Mouse (Mus musculus) hindbrain, embryonic 11.5 days (tissue): ENCODE results near the gene Sgsh. TPM values are rescaled to one million over a fixed set of nuclear protein-coding genes. Genes with fewer than 3 reads are reported as not detected.

Experiments used
- ATAC-seq: fragments of 200-750 bp; cut with Nextera tagmentation; 2 replicates; pipeline ENCODE4 v1.8.0; 2017; ENCODE audit warnings: mild to moderate bottlenecking, moderate TSS enrichment, moderate library complexity; ENCODE audit not compliant: low FRiP score
- DNase-seq: peaks from one replicate; pipeline ENCODE4 v3.0.0-alpha.2; 2015; ENCODE audit warnings: low spot score
- H3K27ac ChIP-seq: fragments of 300-500 bp; sonication (generic); 2 replicates; pipeline ENCODE4 v1.5.1; 2014; ENCODE audit warnings: mild to moderate bottlenecking, low read depth, low read length
- H3K27me3 ChIP-seq: fragments of 300-500 bp; sonication (generic); 2 replicates; pipeline ENCODE4 v1.6.1; 2014; ENCODE audit warnings: mild to moderate bottlenecking, low read length, moderate library complexity, mixed read lengths; ENCODE audit not compliant: control insufficient read depth, insufficient read depth
- H3K36me3 ChIP-seq: fragments of 300-500 bp; sonication (generic); 2 replicates; pipeline ENCODE4 v1.6.1; 2014; ENCODE audit warnings: mild to moderate bottlenecking, low read length, moderate library complexity, mixed read lengths; ENCODE audit not compliant: control insufficient read depth, insufficient read depth
- H3K4me1 ChIP-seq: fragments of 300-500 bp; sonication (generic); replicated peaks from 2 replicates; pipeline ENCODE4 v1.6.1; 2014; ENCODE audit warnings: low read length, mixed read lengths; ENCODE audit not compliant: control insufficient read depth, insufficient read depth
- H3K4me2 ChIP-seq: fragments of 300-500 bp; sonication (generic); replicated peaks from 2 replicates; pipeline ENCODE4 v1.6.1; 2014; ENCODE audit warnings: mild to moderate bottlenecking, low read depth, low read length
- H3K4me3 ChIP-seq: fragments of 300-500 bp; sonication (generic); 2 replicates; pipeline ENCODE4 v1.5.1; 2014; ENCODE audit warnings: low read depth, low read length
- H3K9ac ChIP-seq: fragments of 300-500 bp; sonication (generic); 2 replicates; pipeline ENCODE4 v1.6.1; 2014; ENCODE audit warnings: low read depth, low read length
- H3K9me3 ChIP-seq: fragments of 300-500 bp; sonication (generic); 2 replicates; pipeline ENCODE4 v1.6.1; 2016; ENCODE audit warnings: low read length; ENCODE audit not compliant: control insufficient read depth
- WGBS: fragments of 180-500 bp; shearing (Covaris S2); extraction: QIAGEN DNeasy Blood & Tissue Kit; methylation state at CpG from one replicate; pipeline ENCODE4 v1.1.7; 2014; 5-methylcytosine and 5-hydroxymethylcytosine counted together
- polyA plus RNA-seq: library from polyadenylated mRNA; unstranded; fragments of >200 nt; fragmentation: Nextera tagmentation; extraction: Ambion mirVana; gene quantifications from 2 replicates; pipeline ENCODE4 v1.2.1, GENCODE M21; 2014

Gene Sgsh
- polyA plus RNA-seq, 1 experiment from 2014 or later, result 4.4 TPM

- H3K27ac ChIP-seq, result peak overlapping the region; percentile 47
- DNase-seq (no peak), ATAC-seq (no peak)
- H3K4me2 ChIP-seq, result peak overlapping the region; percentile 97
- peak overlapping the region; percentile 66 for H3K4me3 ChIP-seq
- 9% methylated on average over 23 of the region's 23 CpGs for WGBS
- no peaks in the 10 kb centered on the region for H3K9me3 ChIP-seq
- H3K27me3 ChIP-seq, result no peaks in the 10 kb centered on the region
- H3K4me1 ChIP-seq, result peaks cover 2% of the 10 kb centered on the region; the same call in 1 of the 2 replicates
- peak overlapping the region; percentile 71 for H3K9ac ChIP-seq
- no peaks in the 10 kb centered on the region for H3K36me3 ChIP-seq
These were observed 416 bp downstream of the Sgsh start for GRCm38 (mm10) chr11:119354798-119355442.

- Histone ChIP-seq H3K9me3 (no peaks in the 10 kb centered on the region), H3K9ac (no peak overlapping the region), H3K4me2 (0 out of 2 replicates have a peak overlapping the region, but pooled peaks have one; percentile 97), H3K4me3 (no peak overlapping the region), H3K27ac (no peak overlapping the region), H3K4me1 (peaks cover 2% of the 10 kb centered on the region; the same call in 1 of the 2 replicates), H3K36me3 (no peaks in the 10 kb centered on the region), H3K27me3 (no peaks in the 10 kb centered on the region)
- WGBS, result 84% methylated on average over 4 of the region's 4 CpGs
- DNase-seq, result no peak
- no peak for ATAC-seq
These were observed 1.4 kb downstream of the Sgsh start for GRCm38 (mm10) chr11:119353946-119354345.

GRCm38 (mm10) chr11:119352113-119352512, 3.2 kb downstream of the Sgsh start:
- no peak overlapping the region for H3K9ac ChIP-seq
- no peaks in the 10 kb centered on the region for H3K27me3 ChIP-seq
- no peaks in the 10 kb centered on the region for H3K9me3 ChIP-seq
- H3K4me2 ChIP-seq, result no peak overlapping the region
- no peak overlapping the region for H3K4me3 ChIP-seq
- 80% methylated on average over 7 of the region's 7 CpGs for WGBS
- no peaks in the 10 kb centered on the region for H3K36me3 ChIP-seq
- H3K27ac ChIP-seq, result no peak overlapping the region
- no peak for DNase-seq
- peaks cover 2% of the 10 kb centered on the region; the same call in 1 of the 2 replicates for H3K4me1 ChIP-seq
- ATAC-seq, result no peak

GRCm38 (mm10) chr11:119347125-119347524, 8.2 kb downstream of the Sgsh start:
- no peaks in the 10 kb centered on the region for H3K27me3 ChIP-seq
- no peak overlapping the region for H3K27ac ChIP-seq
- DNase-seq (no peak), ATAC-seq (no peak)
- no peaks in the 10 kb centered on the region for H3K4me1 ChIP-seq
- H3K36me3 ChIP-seq, result 0 out of 2 replicates have a peak, but pooled peaks cover 2% of the 10 kb centered on the region
- H3K4me2 ChIP-seq, result no peak overlapping the region
- H3K9me3 ChIP-seq, result no peaks in the 10 kb centered on the region
- H3K4me3 ChIP-seq, result no peak overlapping the region
- WGBS, result 93% methylated on average over 4 of the region's 4 CpGs
- no peak overlapping the region for H3K9ac ChIP-seq

- no peaks in the 10 kb centered on the region for H3K27me3 ChIP-seq
- WGBS, result 72% methylated on average over 6 of the region's 6 CpGs
- no peak for DNase-seq
- no peak overlapping the region for H3K4me3 ChIP-seq
- H3K36me3 ChIP-seq, result 0 out of 2 replicates have a peak, but pooled peaks cover 2% of the 10 kb centered on the region
- H3K9me3 ChIP-seq, result no peaks in the 10 kb centered on the region
- no peak overlapping the region for H3K9ac ChIP-seq
- no peak overlapping the region for H3K4me2 ChIP-seq
- no peak for ATAC-seq
- no peak overlapping the region for H3K27ac ChIP-seq
- H3K4me1 ChIP-seq, result no peaks in the 10 kb centered on the region
These were observed 10.5 kb downstream of the Sgsh start for GRCm38 (mm10) chr11:119344865-119345264.

- no peak for ATAC-seq
- 85% methylated on average over 8 of the region's 8 CpGs for WGBS
- DNase-seq, result no peak
These were observed 11.2 kb downstream of the Sgsh start for GRCm38 (mm10) chr11:119344178-119344577.

GRCm38 (mm10) chr11:119339637-119340036, 15.7 kb downstream of the Sgsh start:
- ATAC-seq (no peak), DNase-seq (peak; percentile 87)
- Histone ChIP-seq H3K4me2 (no peak overlapping the region), H3K36me3 (no peaks in the 10 kb centered on the region), H3K4me1 (no peaks in the 10 kb centered on the region), H3K4me3 (no peak overlapping the region), H3K27ac (no peak overlapping the region), H3K27me3 (no peaks in the 10 kb centered on the region), H3K9ac (no peak overlapping the region), H3K9me3 (no peaks in the 10 kb centered on the region)
- 10% methylated on average over 5 of the region's 5 CpGs for WGBS

More at GRCm38 (mm10) chr11:119344178-119344577, 11.2 kb downstream of the Sgsh start:
- Histone ChIP-seq H3K9ac (no peak overlapping the region), H3K4me1 (no peaks in the 10 kb centered on the region), H3K27me3 (no peaks in the 10 kb centered on the region), H3K9me3 (no peaks in the 10 kb centered on the region), H3K4me2 (no peak overlapping the region), H3K36me3 (0 out of 2 replicates have a peak, but pooled peaks cover 2% of the 10 kb centered on the region), H3K27ac (no peak overlapping the region), H3K4me3 (no peak overlapping the region)

GRCm38 (mm10) chr11:119339179-119339578, 16.2 kb downstream of the Sgsh start:
- Histone ChIP-seq H3K36me3 (no peaks in the 10 kb centered on the region), H3K4me1 (no peaks in the 10 kb centered on the region), H3K4me3 (no peak overlapping the region), H3K4me2 (no peak overlapping the region), H3K27me3 (no peaks in the 10 kb centered on the region), H3K9ac (no peak overlapping the region), H3K27ac (no peak overlapping the region), H3K9me3 (no peaks in the 10 kb centered on the region)
- no peak for ATAC-seq
- no peak for DNase-seq
- WGBS, result 51% methylated on average over 5 of the region's 5 CpGs
